Mouse (Mus musculus): ENCODE measurements around the gene Zbtb21. TPM values are rescaled to one million over a fixed set of nuclear protein-coding genes. Genes with fewer than 3 reads are reported as not detected.

The Zbtb21 gene
- 6.1 and 9.8 TPM in 2 replicates for polyA plus RNA-seq (2015; fragmentation: Nextera tagmentation; extraction: Ambion mirVana)

GRCm38 (mm10) chr16:97962151-97962948, at the start of gene Zbtb21, which contains the start of gene C2cd2:
Zbtb21 (minus strand) TSS chr16:97962622.
C2cd2 (minus strand) TSS chr16:97962598.

GRCm38 (mm10) chr16:97996616-97997382, 34.4 kb upstream of the Zbtb21 start, which contains the start of gene B230307C23Rik:
B230307C23Rik (plus strand) TSS chr16:97997315.

Other genes starting within 250 kb of the Zbtb21 start
- 0.13 and 0.39 TPM in 2 replicates for gene Ripk4, start 198.8 kb downstream of the Zbtb21 start, polyA plus RNA-seq (2015; fragmentation: Nextera tagmentation; extraction: Ambion mirVana)
- gene Prdm15, start 110.8 kb downstream of the Zbtb21 start, polyA plus RNA-seq (2015; fragmentation: Nextera tagmentation; extraction: Ambion mirVana) = 2.3 and 3.0 TPM in 2 replicates
- 11.0 and 12.2 TPM in 2 replicates for gene C2cd2, start within 50 bp of the Zbtb21 start, polyA plus RNA-seq (2015; fragmentation: Nextera tagmentation; extraction: Ambion mirVana)
- 50.3 and 56.2 TPM in 2 replicates for gene B230307C23Rik, start 34.7 kb upstream of the Zbtb21 start, polyA plus RNA-seq (2015; fragmentation: Nextera tagmentation; extraction: Ambion mirVana)
- gene A630089N07Rik, start 119.8 kb upstream of the Zbtb21 start, polyA plus RNA-seq (2015; fragmentation: Nextera tagmentation; extraction: Ambion mirVana) = 6.9 and 8.2 TPM in 2 replicates